Mouse (Mus musculus) megakaryocyte-erythroid progenitor cell, adult 5-6 weeks (primary cell): ENCODE data around the gene Mpzl1. TPM values are rescaled to one million over a fixed set of nuclear protein-coding genes. Genes with fewer than 3 reads are reported as not detected.
A peak's percentile ranks its signal among the peaks of the same experiment; 100 is the strongest.

Source experiments
- ATAC-seq: replicated peaks from 2 replicates; pipeline ENCODE4 v1.8.0; 2016; ENCODE audit warnings: mild to moderate bottlenecking, inconsistent platforms; ENCODE audit not compliant: severe bottlenecking, poor library complexity, low FRiP score, low TSS enrichment
- total RNA-seq, 2 experiments: library from RNA; stranded (forward) in 1 of 2; stranded (reverse) in 1 of 2; fragments of 200-1000, 215-1000 nt in 1 of 2; fragments of >200 nt in 1 of 2; fragmentation: Nextera tagmentation in 1 of 2; gene quantifications; 2 replicates each; pipeline ENCODE4 v1.2.3; 2014 to 2017

Gene Mpzl1
- total RNA-seq, 2 experiments from 2014 or later, result 3.5 TPM

GRCm38 (mm10) chr1:165661191-165661590 lies 26.9 kb upstream of the Mpzl1 start:
- ATAC-seq, result no peak; the same call in 1 of the 2 replicates

GRCm38 (mm10) chr1:165660774-165661173 lies 26.4 kb upstream of the Mpzl1 start:
- ATAC-seq, result peak; percentile 68

DNA sequence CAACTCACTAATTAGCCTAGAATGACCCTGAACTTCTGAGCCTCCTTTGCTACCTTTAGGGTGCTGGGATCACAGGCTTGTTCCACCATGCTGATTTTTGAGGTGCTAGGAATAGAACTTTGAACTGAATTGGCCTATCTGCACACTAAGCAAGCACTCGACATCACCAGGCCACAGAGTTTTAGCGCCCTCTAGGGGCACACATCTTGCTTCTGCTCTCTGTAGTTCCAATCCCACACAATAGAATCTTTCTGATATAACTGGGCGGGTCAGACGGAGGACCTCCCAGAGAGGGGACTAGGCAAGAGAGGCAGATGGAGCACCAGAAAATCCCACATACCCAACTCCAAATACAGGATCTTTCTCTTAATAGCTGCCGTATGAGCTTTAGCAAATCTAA lies 24.3 kb upstream of the Mpzl1 start:
- ATAC-seq, result peak; percentile 74

DNA sequence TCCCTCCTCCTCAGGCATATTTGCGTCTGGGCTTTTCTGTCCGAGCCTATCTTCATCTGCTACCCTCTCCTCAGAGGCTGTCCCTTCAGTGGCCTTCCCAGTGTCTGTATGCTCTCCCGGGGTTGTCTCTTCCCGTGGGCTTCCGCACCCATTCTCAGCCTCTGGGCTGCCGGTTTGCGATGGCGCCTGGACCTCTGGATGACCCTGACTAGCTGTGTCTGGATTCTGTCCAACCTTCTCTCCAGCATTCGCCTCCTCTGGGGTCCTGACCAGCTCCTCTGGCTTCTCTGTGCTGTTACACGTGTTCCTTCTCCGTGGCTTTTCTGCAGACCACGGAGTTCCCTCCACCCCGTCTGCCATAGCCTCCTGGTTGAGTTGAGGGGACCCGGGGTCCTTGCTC lies 21.1 kb upstream of the Mpzl1 start:
- no peak for ATAC-seq

DNA sequence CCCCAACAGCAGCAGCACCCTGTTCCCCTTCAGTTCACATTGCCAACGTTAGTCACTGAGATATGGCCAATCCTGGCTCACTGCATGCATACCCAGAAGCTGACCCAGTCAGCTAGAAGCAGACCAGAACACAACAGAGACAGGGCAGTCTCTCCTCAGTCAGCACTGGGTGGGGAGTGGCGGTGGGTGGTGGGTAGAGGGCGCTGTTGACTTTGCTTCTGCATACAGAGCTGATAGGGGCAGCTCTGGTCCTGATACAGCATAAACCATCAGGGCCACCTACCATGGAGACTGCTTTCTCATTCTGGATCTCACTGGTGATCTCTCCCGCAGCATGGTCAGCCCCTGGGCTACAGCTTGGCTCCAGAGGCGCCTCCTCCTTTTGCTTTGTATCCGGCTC lies 20.7 kb upstream of the Mpzl1 start:
- peak; percentile 75 for ATAC-seq

- no peak for ATAC-seq
These were observed 19.0 kb upstream of the Mpzl1 start for GRCm38 (mm10) chr1:165653126-165653885.

- ATAC-seq, result no peak
These were observed 18.2 kb upstream of the Mpzl1 start for GRCm38 (mm10) chr1:165652507-165652906.

- no peak; the same call in 1 of the 2 replicates for ATAC-seq
These were observed 16.8 kb upstream of the Mpzl1 start for GRCm38 (mm10) chr1:165651158-165651557.

DNA sequence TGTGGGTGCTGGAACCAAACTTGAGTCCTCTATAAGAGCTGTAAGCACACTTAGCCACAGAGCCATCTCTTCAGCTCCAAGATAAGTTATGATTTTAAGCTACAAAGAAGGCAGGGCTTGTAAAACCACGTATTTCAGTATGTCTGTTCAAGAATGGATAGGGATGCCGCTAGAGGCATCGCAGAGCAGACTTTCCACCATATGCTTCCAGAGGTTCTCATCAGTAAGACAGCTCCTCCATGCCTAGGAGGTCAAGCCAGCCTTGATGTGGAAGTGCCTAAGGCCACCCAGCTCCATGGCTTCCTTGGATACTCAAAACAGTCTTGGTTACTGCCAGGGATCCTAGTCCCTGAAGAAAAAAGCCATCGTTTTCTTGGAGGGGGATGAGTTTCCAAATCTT lies 10.8 kb upstream of the Mpzl1 start:
- ATAC-seq, result no peak

DNA sequence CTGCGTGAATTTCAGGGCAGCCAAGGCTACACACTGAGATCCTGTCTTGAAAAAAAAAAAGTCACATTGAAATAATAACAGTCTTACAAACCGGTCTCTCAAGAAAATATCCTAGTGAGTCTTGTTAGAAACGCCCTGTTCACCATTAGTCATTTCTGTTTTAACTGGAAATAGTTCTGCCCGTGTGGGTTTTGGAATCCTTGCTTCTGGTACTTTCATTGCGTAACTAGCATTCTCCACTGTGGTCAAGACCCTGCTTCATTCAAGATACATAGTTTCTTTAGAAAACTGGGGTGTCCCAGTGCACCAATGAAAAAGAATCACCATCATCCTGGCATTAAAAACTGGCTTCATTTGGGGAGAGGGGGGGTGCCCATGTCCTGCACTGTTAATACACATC lies 9.4 kb upstream of the Mpzl1 start:
- ATAC-seq, result no peak

DNA sequence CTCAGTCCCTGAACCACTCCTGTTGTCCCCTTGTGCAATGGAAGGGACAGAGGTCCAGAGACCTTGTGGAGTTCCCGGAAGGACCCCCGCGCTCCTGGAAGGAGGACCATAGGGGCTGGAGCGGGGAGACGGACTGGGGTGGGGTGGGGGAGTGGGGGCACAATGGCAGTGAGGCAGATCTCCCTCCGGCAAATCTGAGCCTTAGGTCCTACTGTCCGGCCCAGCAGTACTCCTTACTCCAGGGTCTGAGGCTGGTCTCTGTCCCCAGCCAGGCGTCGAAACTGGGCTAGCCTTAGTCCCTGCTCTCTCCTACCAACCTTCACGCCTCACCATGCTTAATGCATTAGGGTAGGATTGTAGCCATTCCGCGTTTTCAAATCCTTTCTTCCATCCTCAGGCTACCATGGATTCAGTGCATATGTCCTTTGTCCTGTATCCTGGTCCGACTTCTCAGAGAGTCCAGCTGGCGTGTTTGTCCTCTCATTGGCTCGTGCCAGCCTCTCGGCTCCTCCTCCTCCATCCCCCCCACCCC lies 8.5 kb upstream of the Mpzl1 start:
- ATAC-seq, result no peak

GRCm38 (mm10) chr1:165641786-165642771 lies 7.7 kb upstream of the Mpzl1 start:
- ATAC-seq, result peak; percentile 78

DNA sequence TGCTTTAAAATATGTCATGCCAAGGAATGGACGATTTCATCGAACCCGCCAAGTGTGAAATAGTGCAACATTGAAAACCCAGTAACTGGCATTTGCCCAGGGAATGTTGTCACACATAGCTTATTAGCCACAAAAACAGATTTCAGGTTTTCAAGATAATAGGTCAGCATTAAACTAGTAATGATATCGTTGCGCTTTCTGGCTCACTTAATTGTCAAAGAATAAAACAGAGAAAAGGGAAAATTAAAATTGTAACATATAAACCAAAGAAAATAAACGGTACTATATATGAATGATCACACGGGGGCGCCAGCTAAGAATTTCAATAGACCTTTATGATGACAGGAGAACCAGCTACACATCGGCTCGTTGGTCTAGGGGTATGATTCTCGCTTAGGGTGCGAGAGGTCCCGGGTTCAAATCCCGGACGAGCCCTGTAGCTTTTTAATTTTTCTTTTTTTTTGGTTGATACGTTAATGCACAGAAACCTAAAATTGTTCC lies 7.0 kb upstream of the Mpzl1 start:
- peak; percentile 53 for ATAC-seq

- no peak for ATAC-seq
These were observed 2.0 kb upstream of the Mpzl1 start for GRCm38 (mm10) chr1:165636289-165636688.

- ATAC-seq, result no peak
These were observed 938 bp upstream of the Mpzl1 start for GRCm38 (mm10) chr1:165635055-165635897.

DNA sequence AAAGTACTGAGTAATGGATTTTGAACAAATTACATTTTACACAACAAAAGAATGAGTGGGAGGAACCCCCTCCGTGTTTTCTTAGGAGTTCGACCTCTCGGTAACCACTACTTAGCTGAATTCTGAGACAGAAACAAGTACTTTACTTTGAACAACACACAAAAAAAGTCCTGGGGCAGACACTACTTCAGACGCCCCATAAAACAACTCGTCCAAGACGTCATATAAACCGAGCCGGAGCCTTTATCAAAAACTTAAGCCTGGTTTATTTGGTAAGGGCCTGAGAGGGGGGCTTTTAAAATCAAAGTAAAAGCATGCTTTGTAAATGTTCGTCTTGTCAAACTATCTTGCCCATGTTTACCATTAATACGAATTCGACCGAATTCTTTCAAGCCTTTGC lies 993 bp downstream of the Mpzl1 start:
- no peak for ATAC-seq

- no peak for ATAC-seq
These were observed 3.2 kb downstream of the Mpzl1 start for GRCm38 (mm10) chr1:165631136-165631535.

DNA sequence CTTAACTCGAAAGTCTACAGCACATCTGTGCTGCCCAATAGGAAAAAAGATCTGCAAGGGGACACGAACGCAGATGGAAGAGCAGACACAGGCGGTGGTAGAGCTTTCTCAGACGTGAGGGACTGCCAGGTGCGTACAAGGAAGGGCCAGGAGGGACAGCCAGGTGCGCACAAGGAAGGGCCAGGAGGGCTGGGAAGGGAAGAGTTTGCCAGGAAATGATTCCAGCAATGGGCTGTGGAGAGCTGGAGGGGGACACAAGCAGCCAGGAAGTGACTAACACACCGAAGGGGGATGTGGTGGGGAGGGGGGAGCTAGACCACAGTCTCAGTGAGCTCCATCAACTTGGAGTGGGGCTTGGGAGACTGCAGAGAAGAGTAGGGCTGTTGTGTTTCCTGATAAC lies 4.4 kb downstream of the Mpzl1 start:
- no peak for ATAC-seq

DNA sequence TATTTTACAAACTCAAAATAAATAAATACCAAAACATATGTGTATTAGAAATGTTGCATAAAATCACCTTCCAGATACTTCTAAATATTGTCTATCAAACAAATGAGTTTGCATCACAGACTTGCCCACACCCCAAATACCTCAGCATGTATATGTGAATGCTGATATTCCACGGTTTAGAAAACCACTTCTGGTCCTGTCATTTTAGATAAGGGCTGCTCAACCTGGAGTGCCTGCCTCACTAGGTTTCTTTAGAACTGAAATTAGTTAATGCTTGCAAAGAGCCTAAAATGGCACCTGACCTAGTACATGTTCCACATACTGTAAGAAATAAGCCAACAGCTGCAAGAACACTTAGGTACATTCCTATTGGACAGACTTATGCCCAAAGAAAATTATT lies 5.7 kb downstream of the Mpzl1 start:
- peak; percentile 87 for ATAC-seq
